Mouse (Mus musculus) G1E (cell line): ENCODE results near the gene Trim50.

Source experiments
- CTCF ChIP-seq: IDR thresholded peaks from 2 replicates; pipeline ENCODE4 v1.5.1; 2012; ENCODE audit warnings: low read depth, low read length, inconsistent platforms, mixed read lengths
- GATA1 ChIP-seq: IDR thresholded peaks from 2 replicates; pipeline ENCODE4 v1.6.1; 2012; ENCODE audit warnings: borderline replicate concordance, low read length, inconsistent platforms, mixed read lengths
- GATA2 ChIP-seq: IDR thresholded peaks from 2 replicates; pipeline ENCODE4 v1.6.1; 2012; ENCODE audit warnings: low read depth, low read length, inconsistent platforms, borderline replicate concordance
- POLR2AphosphoS5 ChIP-seq: IDR thresholded peaks from 2 replicates; pipeline ENCODE4 v1.6.1; 2012; ENCODE audit warnings: low read depth, low read length, inconsistent platforms; ENCODE audit not compliant: insufficient replicate concordance
- TAL1 ChIP-seq: conservative IDR thresholded peaks from 2 replicates; pipeline ENCODE4 v1.6.1; 2012; ENCODE audit warnings: low read depth, low read length, inconsistent platforms, mixed read lengths

GRCm38 (mm10) chr5:135376341-135376740 is 23.2 kb downstream of the Trim50 start:
- no peak for TF ChIP-seq CTCF
- no peak for TF ChIP-seq TAL1
- TF ChIP-seq POLR2AphosphoS5 = no peak
- TF ChIP-seq GATA1 = no peak
- no peak for TF ChIP-seq GATA2
